Mouse (Mus musculus): Measurements from ENCODE around the gene Sema4c. TPM values are rescaled to one million over a fixed set of nuclear protein-coding genes. Genes with fewer than 3 reads are reported as not detected.
"Not testable (repeated sequence)": the region's sequence is repeated elsewhere in the genome, so short reads cannot be mapped to it uniquely, and the experiment has no call there.

Gene Sema4c
- polyA plus RNA-seq, 1 experiment, result 20.6 TPM

DNA sequence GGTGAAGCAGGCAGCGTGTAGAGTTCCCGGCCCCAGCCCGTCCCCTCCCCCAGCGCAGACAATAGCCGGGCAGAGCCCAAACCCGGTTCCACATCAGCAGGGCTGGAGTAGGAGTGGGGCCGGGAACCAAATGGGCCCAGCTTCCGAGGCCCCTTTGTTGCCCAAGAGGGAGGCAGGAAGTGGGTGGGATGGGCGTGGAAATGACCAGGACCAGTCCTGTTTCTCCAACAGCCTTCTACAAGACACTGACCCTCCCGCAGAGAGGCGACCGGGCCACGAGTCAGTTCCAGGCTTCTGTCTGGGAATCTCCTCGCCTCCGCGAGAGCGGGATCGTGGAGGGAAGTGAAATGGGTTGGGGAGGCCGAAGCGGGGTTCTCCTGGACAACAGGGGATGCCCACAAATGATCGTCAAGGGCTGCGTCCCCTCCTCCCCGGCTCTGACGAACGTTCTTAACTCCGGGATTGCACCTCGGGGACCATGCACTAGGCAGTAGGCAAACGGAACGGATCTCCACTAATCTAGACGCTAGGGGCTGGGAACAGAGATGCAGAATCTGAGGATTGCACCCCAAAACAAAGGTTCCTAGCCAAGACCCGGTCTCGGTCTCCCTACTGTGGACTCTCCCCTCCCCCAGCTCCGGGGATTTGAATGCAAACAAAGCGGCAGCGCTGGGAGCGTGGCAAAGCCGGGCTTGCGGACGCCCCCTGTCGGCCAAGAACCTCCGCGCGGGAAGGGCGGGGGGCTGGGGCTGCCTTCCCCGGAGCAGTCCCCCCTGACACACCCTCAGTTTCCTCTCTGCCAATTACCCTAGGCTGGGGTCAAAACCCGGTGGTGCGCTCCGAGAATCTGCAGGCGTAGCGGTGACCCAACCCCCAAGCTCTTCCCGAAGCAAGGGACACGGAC, 1.3 kb downstream of the Sema4c start:
- DNase-seq (ENCODE audit: low read depth), result no peak

- no peak for DNase-seq (ENCODE audit: low read depth)
Measured at GRCm38 (mm10) chr1:36555798-36556395, 2.3 kb downstream of the Sema4c start.

GRCm38 (mm10) chr1:36554633-36555399, 3.3 kb downstream of the Sema4c start:
- no peak for DNase-seq (ENCODE audit: low read depth)

- DNase-seq (ENCODE audit: low read depth), result no peak
Measured at GRCm38 (mm10) chr1:36552506-36552905, 5.6 kb downstream of the Sema4c start.

- DNase-seq (ENCODE audit: low read depth), result no peak
Measured at GRCm38 (mm10) chr1:36551904-36552303, 6.2 kb downstream of the Sema4c start.

- DNase-seq (ENCODE audit: low read depth), result no peak
Measured at GRCm38 (mm10) chr1:36550075-36550863, 7.9 kb downstream of the Sema4c start.

DNA sequence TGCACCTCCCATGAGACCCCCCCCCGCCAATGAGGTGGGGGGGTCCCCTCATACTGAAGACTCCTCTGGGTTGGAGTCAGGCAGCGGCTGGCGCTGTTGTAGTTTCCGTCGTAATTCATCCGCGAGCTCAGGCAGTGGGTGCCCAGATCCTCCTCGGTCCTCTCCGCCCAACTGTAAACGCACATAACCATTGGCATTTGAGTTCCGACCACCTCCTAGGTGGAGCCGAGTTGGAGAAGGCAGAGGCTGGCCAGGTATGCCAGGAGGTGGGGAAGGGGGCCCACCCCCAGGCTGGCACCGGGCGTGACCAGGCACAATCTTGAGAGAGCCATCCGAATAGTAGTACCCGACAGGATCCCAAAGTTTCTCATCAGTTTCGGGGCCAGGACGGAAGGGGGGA, 8.7 kb downstream of the Sema4c start:
- no peak for DNase-seq (ENCODE audit: low read depth)

DNA sequence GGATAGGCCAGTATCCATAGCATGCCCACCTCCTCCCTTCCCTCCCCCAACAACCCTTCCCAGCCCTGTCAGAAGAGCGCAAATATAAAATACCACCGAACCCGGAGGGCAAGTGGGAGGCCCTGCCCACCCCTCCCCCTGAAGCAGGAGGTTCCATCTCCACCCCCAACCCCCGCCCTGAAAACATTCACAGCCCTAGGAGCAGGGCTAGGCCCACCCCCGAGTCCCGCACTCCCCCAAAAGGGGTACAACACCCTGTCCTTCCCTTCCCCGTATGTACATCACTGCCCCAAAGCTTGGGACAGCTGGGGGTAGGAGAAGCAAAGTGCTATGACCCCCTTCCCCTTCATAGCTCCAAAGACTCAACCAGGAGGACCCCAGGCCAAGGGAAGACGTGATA, 9.4 kb downstream of the Sema4c start:
- no peak for DNase-seq (ENCODE audit: low read depth)

DNA sequence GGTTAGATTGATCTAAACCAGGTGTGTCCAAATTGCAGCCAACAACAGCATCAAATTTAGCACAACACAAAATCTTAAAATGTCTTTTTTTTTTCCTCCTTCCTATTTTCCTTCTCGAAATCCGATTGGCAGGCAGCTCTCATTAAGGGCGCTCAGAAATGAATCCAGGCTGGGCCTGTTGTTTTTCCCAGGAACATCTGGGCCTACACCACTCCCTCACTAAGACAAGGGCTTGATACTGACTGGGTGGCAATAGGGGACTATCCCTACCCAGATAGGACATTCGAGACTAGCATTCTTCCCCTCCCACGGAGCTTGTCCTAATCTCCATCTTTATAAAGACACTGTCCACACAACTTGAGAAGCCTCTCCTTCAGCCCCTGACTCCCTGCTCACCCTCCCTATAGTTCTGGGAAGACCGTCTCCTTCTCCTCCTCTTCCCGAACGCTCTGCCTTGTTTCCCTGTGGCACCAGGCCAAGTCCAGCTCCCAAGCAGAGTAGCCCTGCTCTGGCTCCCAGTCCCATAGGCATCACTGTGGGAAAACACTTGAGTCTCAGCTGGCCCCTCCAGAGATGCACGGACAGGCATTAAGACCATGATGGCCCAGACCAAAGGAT, 10.1 kb downstream of the Sema4c start:
- DNase-seq (ENCODE audit: low read depth), result no peak

DNA sequence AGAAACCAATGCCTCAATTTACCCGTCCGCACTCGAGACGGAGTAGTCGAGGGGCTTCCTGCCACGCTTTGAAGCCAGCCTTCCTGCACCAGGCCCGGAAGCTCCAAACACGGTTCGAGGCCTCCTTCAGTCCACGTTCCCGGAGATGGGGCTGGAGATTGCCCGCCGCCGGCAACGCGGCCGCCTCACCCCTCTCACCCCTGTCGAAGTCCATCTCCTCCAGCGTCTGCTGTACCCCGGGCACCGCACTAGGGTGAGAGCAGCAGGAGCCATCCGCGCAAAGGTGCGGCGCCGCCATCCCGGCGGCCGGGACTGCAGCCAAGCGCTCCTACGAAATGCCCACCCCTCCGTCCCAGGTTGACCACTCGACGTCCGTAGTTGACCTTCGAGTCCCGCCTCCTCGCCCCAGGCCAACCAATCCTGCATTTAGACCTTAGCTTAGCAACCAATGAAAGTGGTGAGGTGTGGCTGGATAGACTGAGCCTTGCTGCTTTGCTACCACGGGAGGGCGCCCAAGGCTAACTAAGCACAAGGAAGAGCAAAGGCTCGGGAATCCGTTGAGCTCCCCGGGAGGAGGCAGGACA, 11.2 kb downstream of the Sema4c start, which contains the start of gene Ankrd39:
TSS of gene Ankrd39 (minus strand) at position 558 of the 584 bp plus-strand sequence.
- peak; percentile 90 for DNase-seq (ENCODE audit: low read depth)

- DNase-seq (ENCODE audit: low read depth), result no peak
Measured at GRCm38 (mm10) chr1:36545845-36546600, 12.1 kb downstream of the Sema4c start.

GRCm38 (mm10) chr1:36545382-36545781, 12.8 kb downstream of the Sema4c start:
- DNase-seq (ENCODE audit: low read depth), result no peak

GRCm38 (mm10) chr1:36542925-36543324, 15.2 kb downstream of the Sema4c start:
- no peak for DNase-seq (ENCODE audit: low read depth)

GRCm38 (mm10) chr1:36541844-36542243, 16.3 kb downstream of the Sema4c start:
- DNase-seq (ENCODE audit: low read depth), result no peak

GRCm38 (mm10) chr1:36540807-36541206, 17.3 kb downstream of the Sema4c start:
- no peak for DNase-seq (ENCODE audit: low read depth)

DNA sequence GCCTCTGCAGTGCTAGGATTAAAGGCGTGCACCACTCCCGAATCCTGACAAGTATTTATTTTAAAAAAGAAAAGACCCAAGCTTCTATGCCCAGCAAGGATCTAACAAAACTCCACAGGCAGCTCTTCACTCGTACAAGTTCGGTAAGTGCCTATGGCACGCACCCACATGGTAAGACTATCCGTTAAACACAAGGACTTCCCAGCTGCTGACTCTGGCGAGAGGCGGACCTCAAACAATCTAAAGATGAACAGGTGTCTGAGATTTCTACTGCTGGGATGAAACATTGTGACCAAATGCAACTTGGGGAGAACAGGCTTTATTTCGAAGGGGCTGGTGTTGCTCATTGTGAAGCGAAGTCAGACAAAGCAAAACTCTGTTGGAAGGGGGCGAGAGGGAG, 18.0 kb downstream of the Sema4c start:
- no peak for DNase-seq (ENCODE audit: low read depth)

DNA sequence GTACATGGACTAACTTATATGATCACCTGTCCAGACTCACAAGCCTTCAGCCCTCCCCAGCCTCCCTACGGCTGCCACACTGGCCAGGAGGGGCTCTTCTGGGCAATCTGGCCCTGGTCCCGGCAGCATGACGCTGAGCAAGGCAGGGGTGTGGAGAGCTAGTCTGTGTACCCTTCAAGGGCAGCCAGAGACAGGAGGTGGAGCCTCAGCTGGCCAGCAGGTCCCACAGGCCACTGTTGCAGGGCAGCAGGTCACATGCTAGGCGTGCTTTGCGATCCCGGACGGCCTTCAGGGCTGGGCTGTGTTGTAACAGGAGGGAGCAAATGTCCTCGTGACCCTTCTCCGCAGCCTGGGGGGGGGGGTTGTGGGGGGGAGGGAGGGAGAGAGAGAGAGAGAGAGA, 19.0 kb downstream of the Sema4c start, which contains the start of gene Gm42417:
TSS of gene Gm42417 (minus strand) at position 244 of the 400 bp plus-strand sequence.
- no peak for DNase-seq (ENCODE audit: low read depth)

- no peak for DNase-seq (ENCODE audit: low read depth)
Measured at GRCm38 (mm10) chr1:36538727-36539126, 19.4 kb downstream of the Sema4c start.

GRCm38 (mm10) chr1:36536783-36537182, 21.4 kb downstream of the Sema4c start, which contains the start of gene Ankrd23:
Gene Ankrd23 (minus strand): TSS chr1:36536883.
- not testable (repeated sequence) for DNase-seq (ENCODE audit: low read depth)

DNA sequence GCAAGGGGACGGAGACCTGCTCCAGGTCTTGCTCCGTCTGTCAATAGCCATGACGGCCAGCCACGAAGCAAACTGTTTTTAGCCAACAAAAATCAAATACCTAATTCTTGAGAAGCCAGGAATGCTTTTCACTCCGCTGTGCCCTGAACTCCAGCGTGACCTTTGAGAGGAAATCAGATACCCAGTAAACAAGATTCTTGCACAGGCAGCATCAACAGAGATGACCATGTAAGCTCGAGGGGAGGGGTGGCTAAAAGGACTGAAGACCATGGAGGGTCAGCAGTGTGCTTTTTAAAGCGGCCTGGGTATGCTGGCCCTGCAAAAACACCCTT, 21.8 kb downstream of the Sema4c start:
- no peak for DNase-seq (ENCODE audit: low read depth)
